In genomic region chr16:31560426-31560825, GRCm38 (mm10) we compare ENCODE assay signal across 31 mouse cellular contexts.
"Had no signal": no experiment of that assay in that cellular context is flagged by ENCODE, and none has a peak within 500 bp of the region (broad histone marks: within the 10 kb centered on the region; RNA-seq: fewer than 3 reads in every experiment).

No protein-coding gene starts in this region.

- H3K36me3 ChIP-seq: limb, embryonic 10.5 days; limb, embryonic 12.5 days; limb, embryonic 13.5 days; limb, embryonic 15.5 days; liver, embryonic 12.5 days; liver, embryonic 13.5 days; liver, embryonic 15.5 days; lung, embryonic 15.5 days; midbrain, embryonic 10.5 days; midbrain, embryonic 12.5 days; midbrain, embryonic 13.5 days; midbrain, embryonic 15.5 days; neural tube, embryonic 12.5 days had no signal

- H3K9me3 ChIP-seq: limb, embryonic 10.5 days; limb, embryonic 13.5 days; limb, embryonic 15.5 days; liver, embryonic 12.5 days; liver, embryonic 13.5 days; liver, embryonic 15.5 days; lung, embryonic 15.5 days; midbrain, embryonic 12.5 days; midbrain, embryonic 13.5 days; midbrain, embryonic 15.5 days; neural tube, embryonic 12.5 days had no signal

- H3K9ac ChIP-seq: limb, embryonic 12.5 days; limb, embryonic 13.5 days; limb, embryonic 15.5 days; liver, embryonic 12.5 days; liver, embryonic 13.5 days; liver, embryonic 14.5 days; liver, embryonic 15.5 days; liver, postnatal 0 days; lung, embryonic 14.5 days; lung, embryonic 15.5 days; midbrain, embryonic 12.5 days; midbrain, embryonic 13.5 days; midbrain, embryonic 15.5 days; neural tube, embryonic 12.5 days had no signal

- DNase-seq: left cerebral cortex, postnatal 4 days; liver; liver, embryonic 13.5 days; liver, postnatal 0 days; lung, adult 18-20 months; lung, adult 2 months; lung, embryonic 14.5 days; lung, postnatal 10 days; lung, postnatal 14 days; lung, postnatal 36 days; lung, postnatal 4 days had no signal

- H3K27me3 ChIP-seq: limb, embryonic 12.5 days; limb, embryonic 13.5 days; limb, embryonic 15.5 days; lung, embryonic 15.5 days; midbrain, embryonic 12.5 days; midbrain, embryonic 13.5 days; midbrain, embryonic 15.5 days; neural tube, embryonic 12.5 days had no signal

- H3K4me1 ChIP-seq: liver, embryonic 12.5 days; liver, embryonic 13.5 days; liver, embryonic 15.5 days; lung, embryonic 15.5 days; megakaryocyte, embryonic 14.5 days; midbrain, embryonic 12.5 days; midbrain, embryonic 13.5 days; midbrain, embryonic 15.5 days; neural tube, embryonic 12.5 days had no signal

- H3K27ac ChIP-seq: left cerebral cortex, adult 2 months; limb, embryonic 10.5 days; limb, embryonic 12.5 days; limb, embryonic 13.5 days; limb, embryonic 15.5 days; liver, embryonic 12.5 days; liver, embryonic 13.5 days; liver, embryonic 14.5 days; liver, embryonic 15.5 days; lung, embryonic 15.5 days; macrophage; midbrain, embryonic 10.5 days; midbrain, embryonic 12.5 days; midbrain, embryonic 13.5 days; midbrain, embryonic 15.5 days; neural tube, embryonic 12.5 days had no signal

- ATAC-seq: liver, embryonic 12.5 days; liver, postnatal 0 days; lung, postnatal 0 days; midbrain, embryonic 13.5 days; midbrain, embryonic 15.5 days; midbrain, embryonic 16.5 days had no signal

- H3K4me2 ChIP-seq: limb, embryonic 12.5 days; limb, embryonic 13.5 days; limb, embryonic 15.5 days; liver, embryonic 11.5 days; liver, embryonic 12.5 days; liver, embryonic 13.5 days; liver, embryonic 15.5 days; lung, embryonic 14.5 days; lung, embryonic 15.5 days; midbrain, embryonic 12.5 days; midbrain, embryonic 13.5 days; midbrain, embryonic 15.5 days; neural tube, embryonic 12.5 days had no signal

- H3K4me3 ChIP-seq: left cerebral cortex, adult 2 months; limb, embryonic 10.5 days; limb, embryonic 12.5 days; limb, embryonic 13.5 days; limb, embryonic 15.5 days; liver, embryonic 12.5 days; liver, embryonic 13.5 days; liver, embryonic 15.5 days; lung, embryonic 15.5 days; megakaryocyte, embryonic 14.5 days; midbrain, embryonic 10.5 days; midbrain, embryonic 12.5 days; midbrain, embryonic 13.5 days; midbrain, embryonic 15.5 days; myocyte; neural tube, embryonic 12.5 days had no signal
